Mouse (Mus musculus) Muller cell, postnatal 12 days (primary cell): ENCODE results near the gene Pgm2.

Source experiments
- DNase-seq: peaks from one replicate; pipeline ENCODE4 v3.0.0-alpha.2; 2015; ENCODE audit errors: inconsistent ontology term

Pgm2 gene

DNA sequence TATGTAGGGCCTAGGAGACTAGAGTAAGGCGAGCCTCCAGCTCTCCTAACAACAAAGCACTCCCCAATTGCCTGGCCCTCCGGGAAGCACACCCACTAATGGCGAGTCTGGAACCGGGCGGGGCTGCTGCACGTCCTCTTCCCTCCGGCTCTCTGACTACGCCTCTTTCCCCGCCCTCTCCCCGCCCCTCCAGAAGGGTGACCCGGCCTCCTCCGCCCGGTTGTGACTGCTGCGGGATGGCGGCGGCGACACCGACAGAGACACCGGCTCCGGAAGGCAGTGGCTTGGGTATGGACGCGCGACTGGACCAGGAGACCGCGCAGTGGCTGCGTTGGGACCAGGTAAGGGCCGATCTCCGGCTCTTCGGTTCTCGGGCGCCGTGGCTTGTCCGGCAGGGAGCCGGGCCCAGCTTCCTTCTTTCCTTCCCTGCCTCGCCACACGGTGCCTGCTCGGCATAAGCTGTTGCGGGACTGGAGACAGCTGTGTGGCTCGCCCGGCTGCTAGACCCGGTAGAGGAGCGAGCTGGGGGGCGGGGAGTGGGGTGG lies at the start of gene Pgm2:
Gene Pgm2 (plus strand): TSS at position 203 of the 545 bp plus-strand sequence.
- DNase-seq, result peak; percentile 95

DNA sequence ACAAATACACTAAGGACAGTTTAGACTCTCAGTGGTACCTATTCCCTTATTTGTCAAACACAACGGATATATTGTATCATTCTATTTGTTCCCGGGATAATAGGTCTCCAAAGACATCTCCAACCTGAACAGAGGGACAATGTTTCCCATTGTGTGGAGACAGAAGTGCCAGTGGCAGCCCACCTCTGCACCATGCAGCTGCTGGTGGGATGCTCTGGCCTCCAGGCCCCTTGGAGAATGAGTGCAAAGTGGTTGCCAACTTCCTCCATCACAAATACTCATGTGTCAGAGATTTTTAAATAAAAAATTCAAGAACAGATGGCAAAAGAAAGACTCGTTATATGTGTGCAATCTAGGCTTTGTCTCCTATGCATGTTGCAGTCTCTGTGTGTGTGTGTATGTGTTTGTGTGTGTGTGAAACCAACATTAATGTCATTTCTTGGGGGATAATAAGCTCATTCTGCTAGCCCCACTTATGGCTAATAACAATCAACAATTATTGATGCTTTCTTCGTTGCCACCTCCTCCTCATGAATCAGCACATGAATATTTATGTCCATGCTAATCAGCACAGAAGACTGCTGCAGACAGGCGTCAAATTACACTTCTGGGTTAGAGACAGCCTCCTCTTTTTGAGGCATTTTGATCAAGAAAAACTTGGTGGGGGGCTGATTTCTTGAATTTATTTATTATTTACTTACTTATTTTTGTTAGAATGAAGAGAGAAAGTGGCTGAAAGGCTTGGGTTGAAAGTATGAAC lies 48.9 kb upstream of the Pgm2 start:
- DNase-seq, result no peak

DNA sequence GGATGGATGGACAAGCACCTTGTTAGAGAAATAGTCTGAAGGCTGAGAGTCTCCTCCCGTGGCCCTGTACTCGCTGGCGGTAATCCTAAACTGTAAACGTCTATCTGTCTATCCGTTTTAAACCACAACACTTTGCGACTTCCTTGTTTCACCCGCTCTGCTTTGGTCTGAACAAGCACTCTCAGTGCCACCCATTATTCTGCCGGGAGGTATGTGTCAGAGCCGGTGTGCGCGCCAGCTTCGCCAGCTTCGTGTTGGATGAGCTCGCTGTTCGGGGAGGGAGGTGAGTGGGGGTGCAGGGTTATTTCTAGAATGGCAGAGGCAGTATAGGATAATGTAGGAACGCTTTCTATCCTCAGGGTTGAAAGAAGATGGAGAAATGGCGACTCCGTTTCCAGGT lies 48.0 kb upstream of the Pgm2 start:
- DNase-seq, result peak; percentile 23

DNA sequence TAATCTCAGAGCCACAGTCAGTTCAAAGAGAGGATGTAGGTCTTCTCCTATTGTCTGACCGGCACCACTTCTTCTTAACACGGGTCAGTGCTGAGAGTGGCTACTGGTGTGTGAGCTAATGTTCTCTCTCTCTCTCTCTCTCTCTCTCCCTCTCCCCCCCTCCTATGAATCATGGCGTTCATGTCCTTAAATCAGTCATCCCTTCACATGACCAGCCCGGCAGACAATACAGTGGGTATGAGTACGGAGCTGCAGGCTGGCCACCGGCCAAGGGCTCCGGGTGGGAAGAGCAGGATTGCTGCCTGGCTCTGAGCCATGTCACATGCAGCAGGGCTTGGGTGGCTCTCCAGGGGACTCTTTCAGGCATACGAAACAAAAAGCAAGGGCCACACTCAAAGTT lies 47.2 kb upstream of the Pgm2 start:
- peak; percentile 84 for DNase-seq

DNA sequence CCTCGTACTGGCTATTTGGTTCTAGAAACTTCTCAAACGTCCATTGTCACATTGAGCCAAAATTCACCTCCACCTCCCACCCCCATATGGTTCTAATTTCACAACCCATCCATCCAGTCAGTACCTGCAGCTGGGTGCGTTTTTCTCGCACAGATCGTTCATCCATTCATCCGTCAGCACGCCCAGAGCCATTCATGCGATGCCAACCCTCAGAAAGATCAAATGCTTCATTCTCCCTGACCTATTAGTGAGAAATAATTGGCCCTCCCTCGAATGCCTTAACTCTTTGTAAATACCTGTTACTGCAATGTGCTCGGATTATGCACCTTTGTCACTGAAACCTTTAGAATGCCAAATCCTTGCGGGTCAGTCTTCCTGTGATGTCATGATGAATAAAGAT lies 45.8 kb upstream of the Pgm2 start:
- no peak for DNase-seq

DNA sequence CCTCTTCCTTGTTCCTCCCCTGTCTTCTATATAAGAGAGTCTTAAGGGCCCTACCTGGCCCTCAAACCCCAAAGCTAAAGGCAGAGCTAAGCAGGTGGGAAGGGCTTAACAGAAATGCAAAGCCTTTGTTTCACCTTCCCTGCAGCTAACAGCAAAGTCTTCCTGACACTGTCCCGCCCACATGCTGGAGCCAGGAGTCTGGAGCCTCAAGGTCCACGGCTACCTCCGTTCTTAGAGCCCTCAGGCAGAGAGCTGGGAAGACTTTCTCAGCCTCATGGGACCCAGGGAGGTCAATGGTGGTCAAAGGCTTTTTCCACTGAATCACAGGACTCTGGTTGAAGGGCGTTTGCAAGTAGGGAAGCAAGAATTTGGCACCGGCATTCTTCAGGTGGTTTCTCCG lies 44.8 kb upstream of the Pgm2 start:
- no peak for DNase-seq

DNA sequence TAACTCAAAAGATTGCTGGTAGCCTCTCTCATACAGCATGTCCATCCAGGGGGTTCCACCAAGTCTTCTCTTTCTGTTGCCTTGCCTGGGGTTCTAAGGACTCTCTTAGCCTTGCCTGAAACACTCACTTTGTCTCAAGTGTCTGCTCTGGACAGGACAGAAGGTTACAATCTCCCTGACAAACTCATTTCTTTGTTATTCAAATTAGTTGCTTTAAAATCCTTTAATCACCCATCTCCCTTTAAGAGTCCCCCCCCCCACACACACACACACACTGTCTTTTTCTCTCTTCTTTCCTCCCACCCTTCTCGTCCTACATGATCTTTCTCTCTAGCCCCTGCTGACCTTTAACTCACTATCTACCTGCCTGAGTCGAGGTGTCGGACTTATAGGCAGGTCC lies 44.1 kb upstream of the Pgm2 start:
- no peak for DNase-seq

DNA sequence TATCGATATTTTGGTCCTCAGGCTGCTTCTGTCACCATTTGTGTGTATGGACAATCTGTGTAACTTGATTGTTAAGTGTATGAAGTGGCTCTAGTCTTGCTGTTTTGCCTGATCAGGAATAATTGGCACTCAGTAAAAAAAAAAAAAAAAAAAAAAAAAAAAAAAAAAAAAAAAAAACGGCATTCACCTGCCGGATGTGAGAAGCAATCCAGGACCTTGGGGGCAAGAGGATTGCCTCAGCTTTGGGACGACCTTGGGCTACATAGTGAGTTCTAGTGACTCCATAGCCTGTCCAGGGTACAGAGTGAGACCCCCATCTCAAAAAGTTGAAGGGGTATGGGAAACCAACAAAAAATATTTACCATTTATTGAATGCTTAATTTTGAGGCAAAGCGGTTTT lies 43.5 kb upstream of the Pgm2 start:
- DNase-seq, result no peak

DNA sequence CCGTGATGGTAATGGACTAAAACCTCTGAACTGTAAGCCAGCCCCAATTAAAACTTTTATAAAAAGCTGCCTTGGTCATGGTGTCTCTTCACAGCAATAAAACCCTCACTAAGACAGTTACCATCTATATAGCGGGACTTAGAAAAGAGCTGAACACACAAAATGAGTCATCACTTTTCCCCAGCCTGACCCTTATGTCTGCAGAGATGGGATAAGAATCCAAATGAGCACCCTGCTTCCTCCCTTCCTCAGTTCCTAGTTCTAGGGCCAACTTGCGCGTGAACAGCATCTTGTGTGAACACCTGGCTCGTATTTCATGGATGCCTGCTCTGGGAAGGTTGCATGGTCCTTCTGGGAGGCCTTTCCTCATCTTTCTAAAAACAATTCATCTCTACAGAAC lies 39.7 kb upstream of the Pgm2 start:
- no peak for DNase-seq

DNA sequence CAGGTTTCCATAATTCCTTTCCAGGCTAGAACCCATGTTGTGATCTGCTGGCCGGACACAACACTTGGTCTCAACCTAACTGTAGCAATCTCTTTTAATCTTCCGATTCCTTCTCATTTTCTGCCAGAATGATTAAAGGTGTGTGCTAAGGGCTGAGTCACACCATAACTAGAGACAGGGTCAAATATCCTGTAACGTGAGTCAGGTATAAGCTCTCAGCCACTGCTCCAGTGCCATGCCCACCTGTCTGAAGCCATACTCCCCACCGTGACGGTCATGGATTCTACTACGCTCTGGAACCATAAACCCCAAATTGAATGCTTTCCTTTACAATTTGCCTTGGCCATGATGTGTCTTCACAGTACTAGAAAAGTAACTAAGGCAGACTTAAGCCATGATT lies 36.5 kb upstream of the Pgm2 start:
- DNase-seq, result no peak

DNA sequence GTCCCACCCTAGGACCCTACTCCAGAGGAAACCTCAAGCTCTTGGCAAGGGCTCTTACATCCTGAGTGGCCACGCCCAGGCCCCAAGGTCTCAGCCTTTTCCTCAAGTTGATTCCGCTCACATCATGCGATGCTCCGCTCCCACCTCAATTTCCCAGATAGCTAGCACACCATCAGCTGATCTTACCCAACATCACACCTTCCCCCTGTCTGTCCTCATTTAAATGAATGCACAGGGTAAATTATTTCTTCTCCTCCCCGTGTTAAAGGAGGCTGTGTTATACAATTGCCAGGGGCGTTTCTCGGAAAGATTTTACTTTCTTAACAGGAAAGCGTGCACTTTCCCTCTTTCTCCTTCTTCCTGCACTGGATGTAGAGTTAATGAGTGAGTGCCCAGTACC lies 31.9 kb upstream of the Pgm2 start:
- no peak for DNase-seq

DNA sequence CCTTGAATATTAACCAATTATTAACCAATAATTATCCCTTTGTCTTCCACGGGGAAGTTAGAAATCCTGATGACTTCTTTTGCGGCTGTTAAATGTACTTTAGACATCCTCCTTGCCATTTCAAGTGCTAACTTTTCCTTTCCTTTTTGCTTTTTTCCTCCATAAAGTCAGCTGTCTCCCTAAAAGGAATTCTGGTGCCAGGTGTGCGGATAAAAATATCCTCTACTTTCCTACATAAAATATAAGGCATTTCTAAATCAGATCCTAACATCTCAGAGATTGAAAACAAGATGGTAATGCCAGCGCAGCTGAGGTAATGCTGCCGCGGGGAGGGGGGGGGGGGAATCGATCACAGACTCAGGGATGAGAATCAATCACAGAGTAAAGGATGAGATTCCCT lies 31.1 kb upstream of the Pgm2 start:
- DNase-seq, result no peak

DNA sequence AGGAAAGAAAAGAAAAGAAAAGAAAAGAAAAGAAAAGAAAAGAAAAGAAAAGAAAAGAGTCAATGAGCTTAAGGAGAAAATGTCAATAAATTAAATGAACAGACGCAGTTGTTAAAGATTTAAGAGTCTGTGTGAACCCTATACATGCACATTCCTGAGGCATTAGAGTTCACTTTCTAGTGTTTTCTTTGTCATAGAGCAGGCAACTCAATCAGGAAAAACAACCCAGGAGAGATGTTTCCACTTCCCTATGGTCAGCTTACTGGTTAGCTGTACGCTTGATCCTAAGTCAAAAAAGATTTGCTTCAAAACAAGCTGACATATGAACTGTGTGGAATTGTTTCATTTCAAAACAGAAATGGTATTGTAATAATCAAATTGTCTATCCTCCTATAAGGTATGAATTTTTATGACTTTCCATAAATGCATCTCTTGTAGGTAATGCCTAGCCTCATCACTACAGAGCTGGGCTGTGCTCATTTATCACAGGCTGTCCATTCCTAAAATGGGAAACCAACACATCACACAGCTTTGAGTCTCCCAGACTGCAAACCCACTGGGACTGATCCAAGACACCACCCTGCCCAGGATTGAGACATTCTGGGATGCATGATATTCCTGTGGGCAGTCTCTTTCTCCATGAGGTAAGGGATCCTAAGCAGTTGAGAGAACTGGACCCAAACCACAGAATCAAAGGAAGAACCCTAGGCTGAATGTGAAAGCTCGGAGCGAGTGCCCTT lies 29.7 kb upstream of the Pgm2 start:
- no peak for DNase-seq

DNA sequence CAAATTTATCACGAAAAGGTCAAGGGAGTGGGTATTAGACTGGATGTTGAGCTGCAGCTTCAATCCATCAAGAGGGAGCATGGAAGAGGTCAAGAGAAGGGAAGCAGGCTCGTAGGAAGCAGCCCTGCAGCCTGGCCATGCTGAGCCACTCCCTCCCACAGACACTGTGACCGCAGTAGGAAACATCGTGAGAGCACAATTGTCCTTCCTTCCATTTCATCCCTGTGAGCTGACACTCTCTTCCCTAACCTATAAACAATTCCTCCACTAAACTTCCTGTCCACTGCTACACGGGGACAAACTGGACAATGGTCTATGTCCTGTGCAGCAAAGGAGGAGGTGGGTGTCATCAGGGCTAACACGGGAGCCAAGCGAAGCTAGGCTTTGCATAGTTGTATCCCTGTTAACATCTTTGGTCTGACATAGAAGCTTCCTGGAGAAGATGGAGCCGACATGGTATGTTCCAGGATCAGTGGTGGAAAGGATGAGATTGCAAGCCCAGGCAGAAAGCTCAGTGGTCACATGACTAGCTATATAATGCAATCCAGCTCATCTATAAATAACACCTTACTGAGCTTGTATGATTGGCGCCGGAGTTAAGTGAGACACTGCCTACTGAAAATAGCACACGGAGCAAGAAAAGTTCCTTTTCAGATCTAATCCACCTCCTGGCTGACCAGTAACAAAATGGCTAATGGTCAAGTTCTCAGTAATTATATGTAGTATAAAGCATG lies 29.0 kb upstream of the Pgm2 start:
- DNase-seq, result no peak

DNA sequence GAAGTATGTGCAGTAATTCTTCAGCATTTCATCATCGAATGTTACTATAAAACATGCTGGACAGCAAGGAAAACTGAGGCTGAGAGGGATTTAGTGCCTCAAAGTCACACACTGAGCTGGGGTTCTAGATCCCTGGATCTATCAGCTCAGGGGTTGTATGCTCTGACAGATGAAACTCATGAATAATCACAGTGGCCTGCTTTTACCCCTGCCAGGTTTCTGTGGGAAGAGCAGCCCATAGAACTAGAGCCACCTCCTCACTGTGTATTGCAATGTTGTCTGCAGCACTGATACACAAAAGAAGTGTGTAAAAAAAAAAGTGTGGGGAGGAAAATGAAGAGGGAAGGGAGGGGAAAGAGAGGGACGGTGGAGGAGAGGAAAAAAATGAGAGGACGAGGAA lies 28.3 kb upstream of the Pgm2 start:
- no peak for DNase-seq

DNA sequence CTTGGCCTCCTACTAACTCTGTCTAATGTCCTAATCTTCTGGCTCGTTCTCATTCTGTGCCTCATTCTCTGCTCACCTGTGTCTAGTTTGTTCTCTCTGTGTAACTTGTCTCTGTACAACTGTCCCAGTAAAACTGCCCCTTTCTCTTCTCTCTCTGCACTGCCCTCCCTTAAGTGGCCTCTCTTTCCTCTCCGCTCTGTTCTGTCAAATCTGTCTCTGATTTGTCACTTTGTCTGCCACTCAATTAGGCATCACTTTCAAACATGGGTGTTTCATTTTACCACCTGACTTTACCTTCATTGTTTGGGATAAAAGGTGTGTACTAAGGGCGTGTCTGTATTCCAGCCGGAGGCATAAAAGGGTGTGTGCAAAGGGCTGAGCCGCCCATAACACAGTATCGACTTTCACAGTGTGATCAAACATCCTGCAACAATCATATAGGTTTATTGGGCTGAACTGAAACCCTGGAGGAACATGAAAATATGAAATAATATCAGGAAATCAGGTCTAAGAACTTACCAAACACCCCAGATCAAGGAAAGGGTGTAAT lies 27.2 kb upstream of the Pgm2 start:
- DNase-seq, result no peak

DNA sequence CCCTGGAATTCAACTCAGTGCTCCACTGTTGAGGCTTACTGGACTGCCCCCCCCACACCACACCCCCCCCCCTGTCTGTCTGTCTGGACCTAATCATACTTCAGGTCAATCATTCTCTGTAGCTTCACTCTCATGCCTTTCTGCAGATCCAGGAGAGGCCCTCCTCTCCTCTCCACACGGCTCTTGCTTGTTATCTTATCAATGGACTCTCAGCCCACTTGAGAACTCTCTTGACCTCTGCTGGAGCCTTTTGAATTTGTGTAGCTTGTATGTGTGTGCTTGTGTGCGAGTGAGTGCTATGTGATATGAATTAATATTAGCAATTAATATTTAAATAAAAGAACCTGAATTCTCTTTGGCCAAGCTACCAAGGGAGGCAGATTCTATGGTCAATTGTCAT lies 26.6 kb upstream of the Pgm2 start:
- no peak for DNase-seq

DNA sequence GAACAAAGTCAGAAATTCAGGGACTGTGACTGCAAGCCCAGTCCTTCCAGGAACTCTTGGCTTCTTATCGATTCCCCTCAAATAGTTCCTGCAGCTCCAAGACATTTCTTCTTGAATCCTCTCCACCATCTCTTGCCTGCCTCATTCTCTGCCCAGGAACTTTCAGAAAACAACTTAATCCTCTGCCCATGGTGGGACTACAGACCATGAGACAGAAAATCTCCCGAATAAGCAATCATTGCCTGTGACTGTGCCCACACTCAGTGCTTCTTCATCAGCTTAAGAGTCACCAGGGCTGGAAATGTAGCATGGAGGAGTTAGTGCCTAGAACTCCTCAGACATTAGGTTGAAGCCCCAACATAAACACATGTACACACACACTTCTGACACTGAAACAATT lies 25.2 kb upstream of the Pgm2 start:
- DNase-seq, result no peak

DNA sequence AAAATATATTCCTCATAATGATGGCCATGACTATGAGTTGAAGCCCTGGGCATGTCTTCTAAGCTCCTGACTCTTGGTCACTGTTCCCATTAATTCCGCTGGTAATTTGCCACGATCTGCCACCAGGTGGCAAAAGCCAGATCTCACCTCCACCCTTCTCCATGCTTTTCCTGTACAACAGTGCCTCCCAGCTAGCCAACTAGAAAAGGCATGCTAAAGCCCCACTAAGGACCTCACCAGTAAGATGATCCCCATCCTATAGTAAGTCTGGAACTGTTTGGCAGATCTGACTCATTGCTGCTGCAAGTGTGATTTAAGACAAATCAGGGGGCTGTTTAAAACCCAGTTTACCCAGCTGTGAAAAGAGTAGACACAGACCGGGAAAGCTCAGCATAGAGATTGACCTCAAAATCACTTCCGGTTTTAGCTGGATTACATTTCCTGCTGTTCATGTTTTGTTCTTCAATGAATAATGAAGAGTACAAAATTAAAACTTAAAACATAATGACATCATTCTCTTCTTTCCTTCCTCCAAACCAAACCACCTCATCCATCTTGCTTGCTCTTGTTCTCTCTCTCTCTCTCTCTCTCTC lies 22.6 kb upstream of the Pgm2 start:
- DNase-seq, result peak; percentile 42

DNA sequence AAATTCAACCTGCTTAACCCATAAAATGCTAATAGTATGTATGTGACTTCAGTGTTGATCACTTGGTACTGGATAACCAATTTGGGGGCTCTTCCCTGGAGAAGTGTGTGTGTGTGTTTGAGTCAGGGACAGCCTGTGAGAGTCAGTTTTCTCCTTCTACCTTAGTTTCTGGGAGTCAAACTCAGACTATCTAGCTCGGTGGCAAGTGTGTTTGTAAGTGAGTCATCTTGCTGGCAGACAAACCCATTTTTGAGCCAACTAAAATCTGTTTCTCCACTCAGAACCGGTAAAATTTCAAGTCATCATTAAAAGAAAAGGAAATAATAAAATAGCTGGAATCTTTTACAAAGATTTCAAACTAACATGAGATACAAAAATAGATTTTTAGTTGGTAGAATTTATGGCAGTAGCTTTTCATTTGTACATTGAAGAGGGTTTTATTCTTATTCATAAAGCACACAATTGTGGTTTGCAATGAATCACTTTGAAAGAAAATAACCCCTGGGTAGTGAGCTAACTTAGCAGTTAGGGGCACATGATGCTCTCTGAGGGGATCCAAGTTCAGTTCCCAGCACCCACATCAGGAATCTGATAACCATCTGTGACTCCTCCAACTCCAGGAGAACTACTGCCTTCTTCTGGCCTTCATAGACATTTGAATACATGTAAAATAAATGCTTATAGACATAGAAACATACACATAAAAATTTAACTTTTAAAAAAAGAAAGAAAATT lies 21.8 kb upstream of the Pgm2 start:
- peak; percentile 36 for DNase-seq

DNA sequence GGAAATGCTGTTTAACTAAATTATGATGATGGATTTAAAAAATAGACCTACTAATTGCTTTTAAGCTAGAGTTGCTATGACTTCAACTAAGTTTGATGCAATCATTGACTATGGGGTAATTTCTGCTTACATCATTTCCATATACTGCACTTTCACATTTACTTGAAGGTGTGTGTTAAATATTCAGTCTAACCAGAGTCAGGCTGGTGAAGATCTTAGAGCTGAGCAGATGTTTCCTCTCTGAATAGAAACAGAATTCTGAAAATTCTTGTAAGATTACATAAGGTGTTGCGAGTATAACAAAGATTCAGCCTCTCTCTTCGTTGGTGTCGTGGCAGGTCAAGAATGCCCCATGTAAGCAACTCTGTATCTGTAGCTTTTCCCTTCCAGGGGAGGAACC lies 18.3 kb upstream of the Pgm2 start:
- DNase-seq, result no peak
